Mouse (Mus musculus): ENCODE data around the gene Patl1. TPM values are rescaled to one million over a fixed set of nuclear protein-coding genes. Genes with fewer than 3 reads are reported as not detected.

Gene Patl1
- total and polyA plus RNA-seq, 3 experiments: 5.4 to 33.5 TPM; not detected in 1

GRCm38 (mm10) chr19:11992441-11993029 is 80.3 kb downstream of the Patl1 start:
- H3K27me3 ChIP-seq (ENCODE audit: control insufficient read depth in 1 of 2, insufficient read depth in 2 of 2, low read length in 2 of 2): no peaks in the 10 kb centered on the region
- DNase-seq (ENCODE audit: low read depth, low spot score): no peak
- no peak overlapping the region for H3K27ac ChIP-seq (ENCODE audit: control insufficient read depth, low read depth, low read length)
- H3K9me3 ChIP-seq (replicated peaks; ENCODE audit: insufficient read depth, low read length): no peaks in the 10 kb centered on the region
- no peak for TF ChIP-seq MAX (IDR thresholded peaks at IDR 0.05; ENCODE audit: low read length)
- TF ChIP-seq SIN3A (IDR thresholded peaks at IDR 0.05; ENCODE audit: low read length): no peak
- no peak for TF ChIP-seq KAT2A (conservative IDR thresholded peaks at IDR 0.05; ENCODE audit: low read depth, low read length)
- TF ChIP-seq E2F4 (IDR thresholded peaks at IDR 0.05; ENCODE audit: borderline replicate concordance, low read depth, low read length): no peak
- TF ChIP-seq ZC3H11A (IDR thresholded peaks at IDR 0.05; ENCODE audit: low read depth, low read length): no peak
- no peak for TF ChIP-seq MXI1 (IDR thresholded peaks at IDR 0.05; ENCODE audit: low read depth, low read length)
- TF ChIP-seq EP300 (IDR thresholded peaks at IDR 0.05; ENCODE audit: low read depth in 1 of 2, low read length in 2 of 2): no peak
- no peak for TF ChIP-seq ZNF384 (IDR thresholded peaks at IDR 0.05; ENCODE audit: low read depth, low read length)
- TF ChIP-seq TAL1 (IDR thresholded peaks at IDR 0.05; ENCODE audit: low read length): no peak
- no peak for TF ChIP-seq GABPA (IDR thresholded peaks at IDR 0.05; ENCODE audit: low read depth, low read length)
- TF ChIP-seq JUND (IDR thresholded peaks at IDR 0.05; ENCODE audit: low read depth, low read length): no peak
- no peak for TF ChIP-seq SMC3 (IDR thresholded peaks at IDR 0.05; ENCODE audit: low read depth, low read length)
- TF ChIP-seq TBP (IDR thresholded peaks at IDR 0.05; ENCODE audit: low read depth, low read length): no peak
- no peak for TF ChIP-seq NELFE (IDR thresholded peaks at IDR 0.05; ENCODE audit: low read depth, low read length)
- no peak for TF ChIP-seq ETS1 (IDR thresholded peaks at IDR 0.05; ENCODE audit: low read depth, low read length)
- TF ChIP-seq POLR2AphosphoS2 (IDR thresholded peaks at IDR 0.05; ENCODE audit: low read length): no peak
- TF ChIP-seq GATA1 (IDR thresholded peaks at IDR 0.05; ENCODE audit: low read depth, low read length): no peak
- no peak for TF ChIP-seq MEF2A (IDR thresholded peaks at IDR 0.05; ENCODE audit: extremely low read depth, insufficient replicate concordance, low read depth, low read length, poor library complexity, severe bottlenecking)
- no peak overlapping the region for H3K9ac ChIP-seq (ENCODE audit: control insufficient read depth, low read depth, low read length, poor library complexity, severe bottlenecking)
- no peak overlapping the region for H3K4me3 ChIP-seq (ENCODE audit: control insufficient read depth in 1 of 2, insufficient read depth in 1 of 2, low read depth in 2 of 2, low read length in 2 of 2)
- H3K79me2 ChIP-seq (ENCODE audit: control insufficient read depth, insufficient read depth, low read length, poor library complexity): no peaks in the 10 kb centered on the region
- no peaks in the 10 kb centered on the region for H3K4me1 ChIP-seq (ENCODE audit: control insufficient read depth in 1 of 2, insufficient read depth in 2 of 2, low read length in 2 of 2)
- H3K36me3 ChIP-seq (ENCODE audit: control insufficient read depth in 1 of 2, insufficient read depth in 2 of 2, low read length in 2 of 2): peaks cover 0 to 15% of the 10 kb centered on the region in 2 experiments; a peak in 2 of 4 replicates

Other genes with a start within 250 kb of the Patl1 start
- not detected in 2 replicates for gene Oosp1, start 221.2 kb upstream of the Patl1 start, total RNA-seq (2012; rRNA removed)
- gene Oosp1, start 221.2 kb upstream of the Patl1 start, polyA plus RNA-seq (2012; ENCODE audit: insufficient read depth in 1 of 2, insufficient read length in 2 of 2, low read depth in 1 of 2, low replicate concordance in 2 of 2, missing spikeins in 1 of 2): not detected
- not detected in 2 replicates for gene Oosp3, start 215.3 kb upstream of the Patl1 start, total RNA-seq (2012; rRNA removed)
- gene Oosp3, start 215.3 kb upstream of the Patl1 start, polyA plus RNA-seq (2012; ENCODE audit: insufficient read depth in 1 of 2, insufficient read length in 2 of 2, low read depth in 1 of 2, low replicate concordance in 2 of 2, missing spikeins in 1 of 2): not detected
- gene Gif, start 164.8 kb upstream of the Patl1 start, total RNA-seq (2012; rRNA removed): not detected in 2 replicates
- not detected for gene Gif, start 164.8 kb upstream of the Patl1 start, polyA plus RNA-seq (2012; ENCODE audit: insufficient read depth in 1 of 2, insufficient read length in 2 of 2, low read depth in 1 of 2, low replicate concordance in 2 of 2, missing spikeins in 1 of 2)
- 58.3 and 59.6 TPM in 2 replicates for gene Mrpl16, start 142.0 kb upstream of the Patl1 start, total RNA-seq (2012; rRNA removed)
- gene Mrpl16, start 142.0 kb upstream of the Patl1 start, polyA plus RNA-seq (2012; ENCODE audit: insufficient read depth in 1 of 2, insufficient read length in 2 of 2, low read depth in 1 of 2, low replicate concordance in 2 of 2, missing spikeins in 1 of 2): 10 to 100 TPM in 1 of 2 experiments, not detected in 1; 46.8 TPM
- gene Stx3, start 93.0 kb upstream of the Patl1 start, total RNA-seq (2012; rRNA removed): 0.33 and 0.73 TPM in 2 replicates
- 1 to 10 TPM in 1 of 2 experiments, not detected in 1; 3.0 TPM for gene Stx3, start 93.0 kb upstream of the Patl1 start, polyA plus RNA-seq (2012; ENCODE audit: insufficient read depth in 1 of 2, insufficient read length in 2 of 2, low read depth in 1 of 2, low replicate concordance in 2 of 2, missing spikeins in 1 of 2)
- gene Olfr1417, start 73.2 kb upstream of the Patl1 start, total RNA-seq (2012; rRNA removed): not detected in 2 replicates
- gene Olfr1417, start 73.2 kb upstream of the Patl1 start, polyA plus RNA-seq (2012; ENCODE audit: insufficient read depth in 1 of 2, insufficient read length in 2 of 2, low read depth in 1 of 2, low replicate concordance in 2 of 2, missing spikeins in 1 of 2): not detected
- gene Olfr1418, start 51.3 kb upstream of the Patl1 start, total RNA-seq (2012; rRNA removed): 0.03 TPM in 1 of 2 replicates, not detected in the other
- not detected for gene Olfr1418, start 51.3 kb upstream of the Patl1 start, polyA plus RNA-seq (2012; ENCODE audit: insufficient read depth in 1 of 2, insufficient read length in 2 of 2, low read depth in 1 of 2, low replicate concordance in 2 of 2, missing spikeins in 1 of 2)
- not detected in 2 replicates for gene Olfr1419, start 37.3 kb upstream of the Patl1 start, total RNA-seq (2012; rRNA removed)
- gene Olfr1419, start 37.3 kb upstream of the Patl1 start, polyA plus RNA-seq (2012; ENCODE audit: insufficient read depth in 1 of 2, insufficient read length in 2 of 2, low read depth in 1 of 2, low replicate concordance in 2 of 2, missing spikeins in 1 of 2): not detected
- not detected in 2 replicates for gene Olfr1420, start 25.8 kb upstream of the Patl1 start, total RNA-seq (2012; rRNA removed)
- under 1 TPM in 1 of 2 experiments, not detected in 1; 0.03 TPM for gene Olfr1420, start 25.8 kb upstream of the Patl1 start, polyA plus RNA-seq (2012; ENCODE audit: insufficient read depth in 1 of 2, insufficient read length in 2 of 2, low read depth in 1 of 2, low replicate concordance in 2 of 2, missing spikeins in 1 of 2)
- gene Osbp, start 53.5 kb downstream of the Patl1 start, total RNA-seq (2012; rRNA removed): 16.4 and 16.5 TPM in 2 replicates
- 10 to 100 TPM; 38.8 to 64.6 TPM for gene Osbp, start 53.5 kb downstream of the Patl1 start, polyA plus RNA-seq (2012; ENCODE audit: insufficient read depth in 1 of 2, insufficient read length in 2 of 2, low read depth in 1 of 2, low replicate concordance in 2 of 2, missing spikeins in 1 of 2)
- gene Olfr1423, start 128.9 kb downstream of the Patl1 start, total RNA-seq (2012; rRNA removed): 0.04 TPM in 1 of 2 replicates, not detected in the other
- gene Olfr1423, start 128.9 kb downstream of the Patl1 start, polyA plus RNA-seq (2012; ENCODE audit: insufficient read depth in 1 of 2, insufficient read length in 2 of 2, low read depth in 1 of 2, low replicate concordance in 2 of 2, missing spikeins in 1 of 2): under 1 TPM in 1 of 2 experiments, not detected in 1; 0.25 TPM
- not detected in 2 replicates for gene Olfr1424, start 150.3 kb downstream of the Patl1 start, total RNA-seq (2012; rRNA removed)
- not detected for gene Olfr1424, start 150.3 kb downstream of the Patl1 start, polyA plus RNA-seq (2012; ENCODE audit: insufficient read depth in 1 of 2, insufficient read length in 2 of 2, low read depth in 1 of 2, low replicate concordance in 2 of 2, missing spikeins in 1 of 2)
- gene Olfr1425, start 165.3 kb downstream of the Patl1 start, total RNA-seq (2012; rRNA removed): not detected in 2 replicates
- not detected for gene Olfr1425, start 165.3 kb downstream of the Patl1 start, polyA plus RNA-seq (2012; ENCODE audit: insufficient read depth in 1 of 2, insufficient read length in 2 of 2, low read depth in 1 of 2, low replicate concordance in 2 of 2, missing spikeins in 1 of 2)
- not detected in 2 replicates for gene Olfr1426, start 179.6 kb downstream of the Patl1 start, total RNA-seq (2012; rRNA removed)
- gene Olfr1426, start 179.6 kb downstream of the Patl1 start, polyA plus RNA-seq (2012; ENCODE audit: insufficient read depth in 1 of 2, insufficient read length in 2 of 2, low read depth in 1 of 2, low replicate concordance in 2 of 2, missing spikeins in 1 of 2): not detected
- not detected in 2 replicates for gene Olfr1427, start 190.9 kb downstream of the Patl1 start, total RNA-seq (2012; rRNA removed)
- not detected for gene Olfr1427, start 190.9 kb downstream of the Patl1 start, polyA plus RNA-seq (2012; ENCODE audit: insufficient read depth in 1 of 2, insufficient read length in 2 of 2, low read depth in 1 of 2, low replicate concordance in 2 of 2, missing spikeins in 1 of 2)
- gene Olfr1428, start 203.5 kb downstream of the Patl1 start, total RNA-seq (2012; rRNA removed): not detected in 2 replicates
- gene Olfr1428, start 203.5 kb downstream of the Patl1 start, polyA plus RNA-seq (2012; ENCODE audit: insufficient read depth in 1 of 2, insufficient read length in 2 of 2, low read depth in 1 of 2, low replicate concordance in 2 of 2, missing spikeins in 1 of 2): not detected
- not detected in 2 replicates for gene Olfr76, start 210.8 kb downstream of the Patl1 start, total RNA-seq (2012; rRNA removed)
- gene Olfr76, start 210.8 kb downstream of the Patl1 start, polyA plus RNA-seq (2012; ENCODE audit: insufficient read depth in 1 of 2, insufficient read length in 2 of 2, low read depth in 1 of 2, low replicate concordance in 2 of 2, missing spikeins in 1 of 2): under 1 TPM in 1 of 2 experiments, not detected in 1; 0.03 TPM